Mouse (Mus musculus) thymus, postnatal 4 days (tissue): ENCODE measurements around the gene Olfr1167.
"Not testable (repeated sequence)": the region's sequence is repeated elsewhere in the genome, so short reads cannot be mapped to it uniquely, and the experiment has no call there.

ENCODE experiments used
- DNase-seq: peaks from one replicate; pipeline ENCODE4 v3.0.0; 2021

Olfr1167 gene

GRCm38 (mm10) chr2:88155093-88155492 is at the start of gene Olfr1167:
Gene Olfr1167 (minus strand): TSS chr2:88155193.
- DNase-seq, result not testable (repeated sequence)

GRCm38 (mm10) chr2:88181580-88181979 is 26.6 kb upstream of the Olfr1167 start, which contains the start of gene Olfr1168:
Gene Olfr1168 (plus strand): TSS chr2:88181880.
- no peak for DNase-seq

- DNase-seq, result no peak
Observed at GRCm38 (mm10) chr2:88128172-88128571, 26.8 kb downstream of the Olfr1167 start, which contains the start of gene Olfr1166. Gene Olfr1166 (minus strand): TSS chr2:88128272.
